Mouse (Mus musculus) small intestine, adult 2 months (tissue): ENCODE data around the gene Dll4.

Experiments
- CTCF ChIP-seq: fragments of 200-500 bp; IDR thresholded peaks from 2 replicates; pipeline ENCODE4 v1.5.1; 2012; ENCODE audit warnings: low read depth, mild to moderate bottlenecking, control low read depth, inconsistent platforms, low read length, moderate library complexity, mixed read lengths; ENCODE audit not compliant: insufficient replicate concordance, insufficient read length; ENCODE audit errors: extremely low read depth
- POLR2A ChIP-seq: fragments of 200-500 bp; IDR thresholded peaks from 2 replicates; pipeline ENCODE4 v1.6.1; 2012; ENCODE audit warnings: low read depth, mild to moderate bottlenecking, control low read depth, inconsistent platforms, low read length, moderate library complexity

- TF ChIP-seq CTCF (no peak), POLR2A (no peak)
These were observed 2.8 kb upstream of the Dll4 start for GRCm38 (mm10) chr2:119322587-119323300.
